Mouse (Mus musculus): ENCODE results near the gene Ugt1a6b. TPM values are rescaled to one million over a fixed set of nuclear protein-coding genes. Genes with fewer than 3 reads are reported as not detected.
"Not testable (repeated sequence)": the region's sequence is repeated elsewhere in the genome, so short reads cannot be mapped to it uniquely, and the experiment has no call there.

The Ugt1a6b gene
- polyA plus RNA-seq, 1 experiment from 2014 or later: 4.2 TPM

DNA sequence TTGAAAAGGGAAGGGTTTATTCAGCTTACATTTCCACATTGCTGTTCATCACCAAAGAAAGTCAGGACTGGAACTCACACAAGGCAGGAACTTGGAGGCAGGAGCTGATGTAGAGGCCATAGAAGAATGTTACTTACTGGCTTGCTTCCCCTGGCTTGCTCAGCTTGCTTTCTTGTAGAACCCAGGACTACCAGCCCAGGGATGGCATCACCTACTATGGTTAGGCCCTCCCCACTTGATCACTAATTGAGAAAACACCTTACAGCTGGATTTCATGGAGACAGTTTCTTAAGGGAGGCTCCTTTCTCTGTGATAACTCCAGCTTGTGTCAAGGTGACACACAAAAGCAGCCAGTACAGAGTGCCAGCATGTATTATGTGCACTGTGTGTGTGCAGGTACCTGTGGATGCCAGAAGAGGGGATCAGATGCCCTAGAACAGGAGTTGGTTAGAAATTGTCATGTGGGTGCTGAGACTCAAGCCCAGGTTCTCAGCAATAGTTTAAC, 120.0 kb downstream of the Ugt1a6b start:
- H3K9me3 ChIP-seq (replicated peaks; ENCODE audit: control insufficient read depth, low read length): peaks cover 25% of the 10 kb centered on the region
- not testable (repeated sequence) for H3K4me3 ChIP-seq (replicated peaks; ENCODE audit: low read length); ATAC-seq (ENCODE audit: insufficient read depth, low FRiP score); H3K27me3 ChIP-seq (ENCODE audit: control insufficient read depth, insufficient read depth, low read length); H3K27ac ChIP-seq (ENCODE audit: low read length); H3K4me2 ChIP-seq (ENCODE audit: low read depth, low read length); H3K36me3 ChIP-seq (ENCODE audit: control insufficient read depth, insufficient read depth, low read length); H3K9ac ChIP-seq (ENCODE audit: low read length); H3K4me1 ChIP-seq (ENCODE audit: control insufficient read depth, insufficient read depth, low read length)

GRCm38 (mm10) chr1:88223591-88223990, 120.5 kb downstream of the Ugt1a6b start:
- Histone ChIP-seq H3K27ac (ENCODE audit: low read length) (no peak overlapping the region), H3K4me1 (ENCODE audit: control insufficient read depth, insufficient read depth, low read length) (no peaks in the 10 kb centered on the region), H3K9ac (ENCODE audit: low read length) (no peak overlapping the region), H3K27me3 (ENCODE audit: control insufficient read depth, insufficient read depth, low read length) (no peaks in the 10 kb centered on the region), H3K4me2 (ENCODE audit: low read depth, low read length) (no peak overlapping the region), H3K4me3 (replicated peaks; ENCODE audit: low read length) (no peak overlapping the region), H3K36me3 (ENCODE audit: control insufficient read depth, insufficient read depth, low read length) (no peaks in the 10 kb centered on the region), H3K9me3 (replicated peaks; ENCODE audit: control insufficient read depth, low read length) (peaks cover 31% of the 10 kb centered on the region)
- ATAC-seq (ENCODE audit: insufficient read depth, low FRiP score): no peak
- 53% methylated on average over 1 of the region's 1 CpGs for whole genome bisulfite sequencing

- H3K27ac ChIP-seq (ENCODE audit: low read length): no peak overlapping the region
- WGBS: 66% methylated on average over 2 of the region's 2 CpGs
- ATAC-seq (ENCODE audit: insufficient read depth, low FRiP score): no peak
- H3K4me1 ChIP-seq (ENCODE audit: control insufficient read depth, insufficient read depth, low read length): no peaks in the 10 kb centered on the region
- no peaks in the 10 kb centered on the region for H3K36me3 ChIP-seq (ENCODE audit: control insufficient read depth, insufficient read depth, low read length)
- no peak overlapping the region for H3K4me3 ChIP-seq (replicated peaks; ENCODE audit: low read length)
- peaks cover 33% of the 10 kb centered on the region for H3K9me3 ChIP-seq (replicated peaks; ENCODE audit: control insufficient read depth, low read length)
- no peak overlapping the region for H3K9ac ChIP-seq (ENCODE audit: low read length)
- H3K27me3 ChIP-seq (ENCODE audit: control insufficient read depth, insufficient read depth, low read length): no peaks in the 10 kb centered on the region
- no peak overlapping the region for H3K4me2 ChIP-seq (ENCODE audit: low read depth, low read length)
These were observed 121.2 kb downstream of the Ugt1a6b start for GRCm38 (mm10) chr1:88224029-88224776.

DNA sequence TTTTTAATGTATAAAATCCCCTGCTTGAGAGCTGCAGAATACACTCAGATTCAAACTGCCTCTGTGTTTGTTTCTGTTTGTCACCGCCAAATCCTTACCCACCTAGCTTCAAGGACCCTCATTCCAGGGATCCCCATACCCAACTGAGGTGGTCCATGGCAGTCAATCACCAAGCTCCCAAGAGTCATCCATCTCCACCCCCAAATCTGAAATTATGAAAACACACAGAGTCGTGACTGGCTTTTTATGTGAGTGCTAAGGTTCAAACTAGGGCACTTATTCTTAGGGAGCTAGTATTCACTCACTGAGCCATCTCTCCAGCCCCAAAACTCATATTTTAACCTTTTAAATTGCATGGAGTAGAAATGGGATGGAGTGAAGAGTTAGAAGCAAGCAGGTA, 122.2 kb downstream of the Ugt1a6b start:
- peaks cover 42% of the 10 kb centered on the region for H3K9me3 ChIP-seq (replicated peaks; ENCODE audit: control insufficient read depth, low read length)
- not testable (repeated sequence) for H3K4me3 ChIP-seq (replicated peaks; ENCODE audit: low read length)
- WGBS: 44% methylated on average over 2 of the region's 2 CpGs

DNA sequence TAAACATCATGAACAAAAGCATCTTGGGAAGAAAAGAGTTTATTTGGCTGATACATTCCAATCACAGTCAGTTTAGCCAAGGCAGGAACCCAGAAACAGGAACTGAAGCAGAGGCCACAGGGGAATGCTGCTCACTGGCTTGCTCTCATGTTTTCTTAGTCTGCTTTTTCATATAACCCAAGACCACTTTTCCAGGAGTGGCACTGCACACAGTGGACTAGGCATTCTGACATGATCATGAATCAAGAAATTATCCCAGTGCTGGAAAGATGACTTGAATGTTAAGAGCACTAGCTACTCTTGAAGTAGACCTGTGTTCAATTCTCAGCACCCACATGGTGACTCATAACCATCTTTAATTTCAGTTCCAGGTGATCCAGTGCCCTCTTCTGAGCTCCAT, 122.7 kb downstream of the Ugt1a6b start:
- H3K36me3 ChIP-seq (ENCODE audit: control insufficient read depth, insufficient read depth, low read length): no peaks in the 10 kb centered on the region
- no peak for ATAC-seq (ENCODE audit: insufficient read depth, low FRiP score)
- no peak overlapping the region for H3K27ac ChIP-seq (ENCODE audit: low read length)
- no peaks in the 10 kb centered on the region for H3K27me3 ChIP-seq (ENCODE audit: control insufficient read depth, insufficient read depth, low read length)
- no peak overlapping the region for H3K4me2 ChIP-seq (ENCODE audit: low read depth, low read length)
- no peaks in the 10 kb centered on the region for H3K4me1 ChIP-seq (ENCODE audit: control insufficient read depth, insufficient read depth, low read length)
- H3K9me3 ChIP-seq (replicated peaks; ENCODE audit: control insufficient read depth, low read length): peaks cover 46% of the 10 kb centered on the region
- no peak overlapping the region for H3K4me3 ChIP-seq (replicated peaks; ENCODE audit: low read length)
- no peak overlapping the region for H3K9ac ChIP-seq (ENCODE audit: low read length)

More for the DNA sequence above, 122.2 kb downstream of the Ugt1a6b start:
- not testable (repeated sequence) for H3K36me3 ChIP-seq (ENCODE audit: control insufficient read depth, insufficient read depth, low read length); H3K9ac ChIP-seq (ENCODE audit: low read length); H3K27me3 ChIP-seq (ENCODE audit: control insufficient read depth, insufficient read depth, low read length); H3K4me2 ChIP-seq (ENCODE audit: low read depth, low read length); ATAC-seq (ENCODE audit: insufficient read depth, low FRiP score); H3K4me1 ChIP-seq (ENCODE audit: control insufficient read depth, insufficient read depth, low read length); H3K27ac ChIP-seq (ENCODE audit: low read length)

GRCm38 (mm10) chr1:88226670-88227379, 123.8 kb downstream of the Ugt1a6b start, which contains the start of gene Mroh2a:
Gene Mroh2a (plus strand): TSS chr1:88226986.
- ATAC-seq (ENCODE audit: insufficient read depth, low FRiP score): no peak
- Histone ChIP-seq H3K4me2 (ENCODE audit: low read depth, low read length) (no peak within 1 kb of the TSS), H3K27ac (ENCODE audit: low read length) (no peak within 1 kb of the TSS), H3K36me3 (ENCODE audit: control insufficient read depth, insufficient read depth, low read length) (no peaks in the 10 kb centered on the region), H3K4me3 (replicated peaks; ENCODE audit: low read length) (no peak within 1 kb of the TSS), H3K9me3 (replicated peaks; ENCODE audit: control insufficient read depth, low read length) (peaks cover 56% of the 10 kb centered on the region), H3K27me3 (ENCODE audit: control insufficient read depth, insufficient read depth, low read length) (no peaks in the 10 kb centered on the region), H3K9ac (ENCODE audit: low read length) (no peak within 1 kb of the TSS), H3K4me1 (ENCODE audit: control insufficient read depth, insufficient read depth, low read length) (no peaks in the 10 kb centered on the region)
- WGBS: 51% methylated on average over 5 of the region's 5 CpGs

DNA sequence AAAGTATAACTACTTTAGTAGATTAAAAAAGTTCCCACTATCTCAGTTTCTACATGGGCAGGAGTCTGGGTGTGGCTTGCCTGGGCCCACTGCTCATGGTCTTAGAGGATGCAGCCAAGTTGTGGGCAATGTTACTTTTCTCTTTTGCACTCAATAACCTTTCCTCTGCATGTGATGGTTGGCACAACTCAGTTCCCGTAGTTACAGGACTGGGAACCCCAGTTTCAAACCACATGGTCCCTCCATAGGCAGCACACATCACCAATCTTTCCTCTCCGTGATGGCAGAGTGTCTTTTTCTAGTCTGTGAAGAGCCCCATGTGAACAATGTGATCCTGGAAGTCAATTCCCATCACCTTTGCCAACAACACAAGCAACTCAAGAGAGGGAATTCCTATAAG, 124.4 kb downstream of the Ugt1a6b start:
- no peaks in the 10 kb centered on the region for H3K27me3 ChIP-seq (ENCODE audit: control insufficient read depth, insufficient read depth, low read length)
- H3K27ac ChIP-seq (ENCODE audit: low read length): no peak overlapping the region
- H3K4me1 ChIP-seq (ENCODE audit: control insufficient read depth, insufficient read depth, low read length): no peaks in the 10 kb centered on the region
- no peak overlapping the region for H3K4me2 ChIP-seq (ENCODE audit: low read depth, low read length)
- no peak overlapping the region for H3K4me3 ChIP-seq (replicated peaks; ENCODE audit: low read length)
- no peaks in the 10 kb centered on the region for H3K36me3 ChIP-seq (ENCODE audit: control insufficient read depth, insufficient read depth, low read length)
- H3K9me3 ChIP-seq (replicated peaks; ENCODE audit: control insufficient read depth, low read length): peaks cover 61% of the 10 kb centered on the region
- H3K9ac ChIP-seq (ENCODE audit: low read length): no peak overlapping the region
- no peak for ATAC-seq (ENCODE audit: insufficient read depth, low FRiP score)
- WGBS: 55% methylated on average over 2 of the region's 2 CpGs

DNA sequence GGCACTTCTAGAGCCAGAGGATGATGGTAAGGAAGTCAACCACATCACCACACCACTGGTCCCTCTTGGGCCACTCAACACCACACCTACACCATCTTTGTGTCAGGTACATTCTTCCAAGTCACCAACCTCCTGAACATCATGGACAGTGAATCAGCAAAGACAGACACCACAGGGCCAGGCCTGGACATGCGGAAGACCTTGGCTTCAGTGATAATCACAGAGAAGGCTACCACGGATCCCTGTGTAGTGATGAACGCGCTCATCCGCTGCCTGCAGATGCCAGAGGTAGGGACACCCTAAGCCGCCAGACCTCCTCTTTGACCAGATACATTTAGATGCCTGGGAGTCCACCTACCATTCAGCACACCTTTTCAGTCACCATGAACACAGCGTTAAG, 125.1 kb downstream of the Ugt1a6b start:
- H3K27me3 ChIP-seq (ENCODE audit: control insufficient read depth, insufficient read depth, low read length): no peaks in the 10 kb centered on the region
- H3K4me3 ChIP-seq (replicated peaks; ENCODE audit: low read length): no peak overlapping the region
- no peak overlapping the region for H3K27ac ChIP-seq (ENCODE audit: low read length)
- no peak for ATAC-seq (ENCODE audit: insufficient read depth, low FRiP score)
- no peak overlapping the region for H3K4me2 ChIP-seq (ENCODE audit: low read depth, low read length)
- no peaks in the 10 kb centered on the region for H3K36me3 ChIP-seq (ENCODE audit: control insufficient read depth, insufficient read depth, low read length)
- H3K4me1 ChIP-seq (ENCODE audit: control insufficient read depth, insufficient read depth, low read length): no peaks in the 10 kb centered on the region
- no peak overlapping the region for H3K9ac ChIP-seq (ENCODE audit: low read length)
- peaks cover 63% of the 10 kb centered on the region for H3K9me3 ChIP-seq (replicated peaks; ENCODE audit: control insufficient read depth, low read length)
- WGBS: 69% methylated on average over 7 of the region's 7 CpGs

GRCm38 (mm10) chr1:88229566-88229965, 126.5 kb downstream of the Ugt1a6b start:
- Histone ChIP-seq H3K36me3 (ENCODE audit: control insufficient read depth, insufficient read depth, low read length) (no peaks in the 10 kb centered on the region), H3K4me1 (ENCODE audit: control insufficient read depth, insufficient read depth, low read length) (no peaks in the 10 kb centered on the region), H3K4me2 (ENCODE audit: low read depth, low read length) (no peak overlapping the region), H3K27me3 (ENCODE audit: control insufficient read depth, insufficient read depth, low read length) (no peaks in the 10 kb centered on the region), H3K27ac (ENCODE audit: low read length) (no peak overlapping the region), H3K4me3 (replicated peaks; ENCODE audit: low read length) (no peak overlapping the region), H3K9me3 (replicated peaks; ENCODE audit: control insufficient read depth, low read length) (peaks cover 76% of the 10 kb centered on the region), H3K9ac (ENCODE audit: low read length) (no peak overlapping the region)
- ATAC-seq (ENCODE audit: insufficient read depth, low FRiP score): no peak
- WGBS: 73% methylated on average over 3 of the region's 3 CpGs
